Mouse (Mus musculus) heart, postnatal 10 days (tissue): ENCODE measurements around the gene Ldhd. TPM values are rescaled to one million over a fixed set of nuclear protein-coding genes. Genes with fewer than 3 reads are reported as not detected.

Experiments used
- total RNA-seq, 2 experiments: library from RNA; stranded (reverse); gene quantifications; 2 replicates each; pipeline ENCODE4 v1.2.3; 2021

Ldhd gene
- total RNA-seq, 2 experiments from 2014 or later, result 6.0 to 6.2 TPM

Other genes starting within 250 kb of the Ldhd start
- gene Fa2h, start 236.6 kb downstream of the Ldhd start, total RNA-seq, result under 1 TPM; 0.22 to 0.31 TPM
- 10 to 100 TPM in 1 of 2 experiments, 1 to 10 TPM in 1; 10.0 to 10.2 TPM for gene Wdr59, start 108.3 kb downstream of the Ldhd start, total RNA-seq
- gene Znrf1, start 94.3 kb downstream of the Ldhd start, total RNA-seq, result 10 to 100 TPM; 66.2 to 69.2 TPM
- gene Zfp1, start 13.0 kb upstream of the Ldhd start, total RNA-seq, result 10 to 100 TPM in 1 of 2 experiments, 1 to 10 TPM in 1; 9.5 to 10.3 TPM
- under 1 TPM in 1 of 2 experiments, not detected in 1; 0.40 TPM for gene Ctrb1, start 60.6 kb upstream of the Ldhd start, total RNA-seq
- gene Bcar1, start 113.4 kb upstream of the Ldhd start, total RNA-seq, result 10 to 100 TPM; 48.0 to 54.2 TPM
- gene Cfdp1, start 223.9 kb upstream of the Ldhd start, total RNA-seq, result 10 to 100 TPM; 43.7 to 53.7 TPM
- gene Tmem170, start 246.4 kb upstream of the Ldhd start, total RNA-seq, result 1 to 10 TPM; 2.7 to 3.4 TPM